In genomic region chr6:7732097-7732496, GRCm38 (mm10) we compare ENCODE assay signal across 18 mouse cellular contexts. TPM values are rescaled to one million over a fixed set of nuclear protein-coding genes. Genes with fewer than 3 reads are reported as not detected.
DNase-seq lines count a peak whose midpoint lies in the region; ATAC-seq lines count a peak whose summit lies in the region.
"Had no signal": no experiment of that assay in that cellular context is flagged by ENCODE, and none has a peak within 500 bp of the region (broad histone marks: within the 10 kb centered on the region; RNA-seq: fewer than 3 reads in every experiment).

No protein-coding gene starts in this region.

- H3K4me1 ChIP-seq in liver, embryonic 12.5 days: peaks cover 23% of the 10 kb centered on the region
- peaks cover 5% of the 10 kb centered on the region; the same call in 1 of the 2 replicates for H3K4me1 ChIP-seq in liver, embryonic 16.5 days (ENCODE audit: control insufficient read depth, low read depth, low read length)
- no peaks in the 10 kb centered on the region for H3K4me1 ChIP-seq in kidney, embryonic 16.5 days (ENCODE audit: insufficient read depth, low read length)
- H3K4me1 ChIP-seq: embryonic facial prominence, embryonic 10.5 days; forebrain, embryonic 13.5 days; heart, embryonic 12.5 days had no signal

- H3K9me3 ChIP-seq in liver, embryonic 12.5 days (replicated peaks): no peaks in the 10 kb centered on the region; the same call in 1 of the 2 replicates
- H3K9me3 ChIP-seq in liver, embryonic 16.5 days (replicated peaks; ENCODE audit: control insufficient read depth, low read length): no peaks in the 10 kb centered on the region
- H3K9me3 ChIP-seq in kidney, embryonic 16.5 days (ENCODE audit: low read length): peaks cover 7% of the 10 kb centered on the region; the same call in 1 of the 2 replicates

- no peaks in the 10 kb centered on the region for H3K27me3 ChIP-seq in liver, embryonic 12.5 days (replicated peaks)
- no peaks in the 10 kb centered on the region for H3K27me3 ChIP-seq in liver, embryonic 16.5 days (ENCODE audit: control insufficient read depth, insufficient read depth, low read depth, low read length)
- H3K27me3 ChIP-seq in kidney, embryonic 16.5 days (ENCODE audit: insufficient read depth, low read length): no peaks in the 10 kb centered on the region
- H3K27me3 ChIP-seq: forebrain, embryonic 13.5 days; heart, embryonic 12.5 days had no signal

- no peak for DNase-seq in liver
- DNase-seq in c-Kit-positive CD71-positive TER-119-positive erythroid progenitor cells, embryonic 14.5 days (ENCODE audit: low spot score): peak; percentile 25
- DNase-seq in layer of hippocampus, adult 11-12 months (ENCODE audit: low spot score): no peak
- no peak for DNase-seq in urinary bladder, postnatal 25 days (ENCODE audit: low spot score)
- DNase-seq: adrenal gland, adult 8-10 months; adrenal gland, postnatal 36 days; cerebellum, adult 18-20 months; cerebellum, adult 9-11 months; cerebellum, postnatal 36 days; forebrain, postnatal 0 days; gastrocnemius, adult 2 months; gastrocnemius, postnatal 25 days had no signal

- no peak overlapping the region for H3K4me3 ChIP-seq in liver, embryonic 12.5 days
- H3K4me3 ChIP-seq in liver, embryonic 16.5 days (ENCODE audit: low read depth, low read length): no peak overlapping the region
- no peak overlapping the region for H3K4me3 ChIP-seq in kidney, embryonic 16.5 days (ENCODE audit: low read length)
- H3K4me3 ChIP-seq: embryonic facial prominence, embryonic 10.5 days; forebrain, embryonic 13.5 days; gastrocnemius, adult 2 months; heart, embryonic 12.5 days had no signal

- WGBS in liver, embryonic 12.5 days (ENCODE audit: insufficient replicate concordance): 35% methylated on average over 6 of the region's 6 CpGs
- 30% methylated on average over 6 of the region's 6 CpGs for WGBS in liver, embryonic 16.5 days (ENCODE audit: insufficient replicate concordance)
- WGBS in kidney, embryonic 16.5 days: 81% methylated on average over 6 of the region's 6 CpGs

- H3K9ac ChIP-seq in liver, embryonic 12.5 days: no peak overlapping the region
- H3K9ac ChIP-seq in liver, embryonic 16.5 days (ENCODE audit: low read depth, low read length): no peak overlapping the region
- H3K9ac ChIP-seq in kidney, embryonic 16.5 days (replicated peaks; ENCODE audit: low read length): no peak overlapping the region
- H3K9ac ChIP-seq: forebrain, embryonic 13.5 days; forebrain, postnatal 0 days; heart, embryonic 12.5 days had no signal

- ATAC-seq in liver, embryonic 12.5 days: peak; percentile 75
- ATAC-seq in liver, embryonic 16.5 days (ENCODE audit: low read depth): peak; percentile 61
- ATAC-seq in kidney, embryonic 16.5 days (ENCODE audit: low FRiP score, low TSS enrichment): no peak
- ATAC-seq: forebrain, postnatal 0 days had no signal

- no peaks in the 10 kb centered on the region for H3K36me3 ChIP-seq in liver, embryonic 12.5 days
- no peaks in the 10 kb centered on the region for H3K36me3 ChIP-seq in liver, embryonic 16.5 days (ENCODE audit: control insufficient read depth, insufficient read depth)
- H3K36me3 ChIP-seq in kidney, embryonic 16.5 days (ENCODE audit: insufficient read depth, low read length): no peaks in the 10 kb centered on the region
- H3K36me3 ChIP-seq: embryonic facial prominence, embryonic 10.5 days; heart, embryonic 12.5 days had no signal

- H3K4me2 ChIP-seq in liver, embryonic 12.5 days: no peak overlapping the region
- H3K4me2 ChIP-seq in liver, embryonic 16.5 days (ENCODE audit: low read depth, low read length): no peak overlapping the region
- H3K4me2 ChIP-seq in kidney, embryonic 16.5 days (replicated peaks; ENCODE audit: low read depth, low read length): no peak overlapping the region
- H3K4me2 ChIP-seq: forebrain, embryonic 13.5 days; heart, embryonic 12.5 days had no signal

- H3K27ac ChIP-seq in liver, embryonic 12.5 days: no peak overlapping the region
- H3K27ac ChIP-seq in liver, embryonic 16.5 days (ENCODE audit: low read length): no peak overlapping the region
- H3K27ac ChIP-seq in kidney, embryonic 16.5 days (ENCODE audit: low read length): no peak overlapping the region
- H3K27ac ChIP-seq: embryonic facial prominence, embryonic 10.5 days; forebrain, embryonic 13.5 days; gastrocnemius, adult 2 months had no signal

RNA-seq across cellular contexts. Expression of gene Asns, which starts 39.0 kb away (rescaled TPM):
- polyA plus RNA-seq in liver, embryonic 12.5 days (2016; fragmentation: Nextera tagmentation; extraction: Ambion mirVana): 428 and 436 TPM in 2 replicates
- polyA plus RNA-seq in liver, embryonic 16.5 days (2015; fragmentation: Nextera tagmentation; extraction: Ambion mirVana): 306 and 342 TPM in 2 replicates
- polyA plus RNA-seq in kidney, embryonic 16.5 days (2015; fragmentation: Nextera tagmentation; extraction: Ambion mirVana): 28.2 and 30.8 TPM in 2 replicates
